Mouse (Mus musculus) small intestine, adult 2 months (tissue): ENCODE results near the gene Bod1.

ENCODE experiments used
- CTCF ChIP-seq: fragments of 200-500 bp; IDR thresholded peaks from 2 replicates; pipeline ENCODE4 v1.5.1; 2012; ENCODE audit warnings: low read depth, mild to moderate bottlenecking, control low read depth, inconsistent platforms, low read length, moderate library complexity, mixed read lengths; ENCODE audit not compliant: insufficient replicate concordance, insufficient read length; ENCODE audit errors: extremely low read depth
- POLR2A ChIP-seq: fragments of 200-500 bp; IDR thresholded peaks from 2 replicates; pipeline ENCODE4 v1.6.1; 2012; ENCODE audit warnings: low read depth, mild to moderate bottlenecking, control low read depth, inconsistent platforms, low read length, moderate library complexity

DNA sequence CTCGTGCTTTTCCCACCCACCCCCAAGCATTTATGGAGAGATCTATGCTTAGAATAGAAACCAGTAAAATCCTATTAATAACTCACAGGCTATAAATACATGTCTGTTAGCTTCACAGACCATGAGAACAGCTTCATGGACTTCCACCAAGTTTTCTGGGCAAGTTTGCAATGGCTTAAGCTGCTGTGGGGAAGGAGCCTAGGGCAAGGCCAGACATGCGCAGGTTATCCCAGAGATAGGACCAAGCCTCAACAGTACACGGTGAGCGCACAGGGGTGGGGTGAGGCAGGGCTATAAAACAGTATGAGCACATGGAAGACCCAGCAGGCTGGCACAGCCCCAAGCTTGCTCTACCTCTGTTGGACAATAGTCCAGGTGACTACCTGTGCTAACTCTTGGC lies 8.2 kb downstream of the Bod1 start:
- TF ChIP-seq CTCF (no peak), POLR2A (no peak)
